Mouse (Mus musculus): ENCODE results near the gene Tnr. TPM values are rescaled to one million over a fixed set of nuclear protein-coding genes. Genes with fewer than 3 reads are reported as not detected.
A peak's percentile ranks its signal among the peaks of the same experiment; 100 is the strongest.

The Tnr gene
- polyA plus RNA-seq, 1 experiment from 2014 or later = 4.2 TPM

DNA sequence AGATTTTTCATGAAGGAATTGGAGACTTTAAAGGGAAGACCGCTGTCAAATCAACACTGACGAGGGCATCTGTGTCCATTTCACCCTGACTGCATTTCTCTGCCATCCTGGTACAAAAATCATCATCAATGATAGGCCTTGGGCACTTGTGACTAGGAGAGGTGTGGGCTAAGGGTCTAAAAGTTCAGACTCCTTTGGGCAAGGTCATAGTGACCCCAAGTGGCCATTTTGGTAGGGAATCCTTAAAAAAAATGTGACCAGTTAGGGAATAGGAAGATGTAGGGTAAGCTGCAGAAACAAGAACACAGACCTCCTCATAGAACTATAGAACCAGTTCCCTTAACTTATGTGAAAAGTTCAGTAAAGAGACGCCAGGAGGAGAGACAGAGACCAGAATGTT lies 355.1 kb downstream of the Tnr start:
- DNase-seq (ENCODE audit: low spot score) = no peak
- no peak for ATAC-seq (ENCODE audit: low FRiP score)
- Histone ChIP-seq H3K4me3 (replicated peaks; ENCODE audit: low read length) (no peak overlapping the region), H3K36me3 (replicated peaks; ENCODE audit: control insufficient read depth, insufficient read depth) (no peaks in the 10 kb centered on the region), H3K4me2 (replicated peaks) (no peak overlapping the region), H3K4me1 (replicated peaks; ENCODE audit: control insufficient read depth, insufficient read depth, low read length) (no peaks in the 10 kb centered on the region), H3K27ac (no peak overlapping the region), H3K9me3 (ENCODE audit: control insufficient read depth, low read length) (no peaks in the 10 kb centered on the region), H3K9ac (no peak overlapping the region), H3K27me3 (ENCODE audit: control insufficient read depth, insufficient read depth, low read length) (no peaks in the 10 kb centered on the region)
- WGBS = 51% methylated on average over 3 of the region's 3 CpGs

DNA sequence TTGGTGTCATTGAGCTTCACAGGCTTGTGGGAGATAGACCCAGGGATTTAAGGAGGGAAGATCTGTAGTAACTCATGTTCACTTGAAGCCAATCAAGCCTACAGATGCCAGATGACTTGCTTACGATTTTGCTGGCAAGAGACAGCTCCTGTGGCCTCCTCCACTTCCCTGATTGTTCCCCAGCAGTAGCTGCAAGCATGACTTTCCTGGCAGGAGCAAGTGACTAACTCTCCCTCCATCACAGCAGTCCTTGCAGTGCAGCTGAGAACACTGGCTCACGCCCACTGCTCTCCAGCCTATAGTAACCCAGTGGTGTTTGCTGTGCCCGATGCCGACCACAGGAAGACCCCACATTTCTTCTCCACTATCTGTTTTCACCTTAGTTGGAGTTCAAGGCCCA lies 356.3 kb downstream of the Tnr start:
- WGBS = 80% methylated on average over 4 of the region's 4 CpGs
- H3K9ac ChIP-seq = no peak overlapping the region
- H3K27ac ChIP-seq = no peak overlapping the region
- no peaks in the 10 kb centered on the region for H3K27me3 ChIP-seq (ENCODE audit: control insufficient read depth, insufficient read depth, low read length)
- ATAC-seq (ENCODE audit: low FRiP score) (no peak), DNase-seq (ENCODE audit: low spot score) (no peak)
- H3K36me3 ChIP-seq (replicated peaks; ENCODE audit: control insufficient read depth, insufficient read depth) = no peaks in the 10 kb centered on the region
- H3K4me2 ChIP-seq (replicated peaks) = no peak overlapping the region
- no peak overlapping the region for H3K4me3 ChIP-seq (replicated peaks; ENCODE audit: low read length)
- no peaks in the 10 kb centered on the region for H3K9me3 ChIP-seq (ENCODE audit: control insufficient read depth, low read length)
- H3K4me1 ChIP-seq (replicated peaks; ENCODE audit: control insufficient read depth, insufficient read depth, low read length) = no peaks in the 10 kb centered on the region

DNA sequence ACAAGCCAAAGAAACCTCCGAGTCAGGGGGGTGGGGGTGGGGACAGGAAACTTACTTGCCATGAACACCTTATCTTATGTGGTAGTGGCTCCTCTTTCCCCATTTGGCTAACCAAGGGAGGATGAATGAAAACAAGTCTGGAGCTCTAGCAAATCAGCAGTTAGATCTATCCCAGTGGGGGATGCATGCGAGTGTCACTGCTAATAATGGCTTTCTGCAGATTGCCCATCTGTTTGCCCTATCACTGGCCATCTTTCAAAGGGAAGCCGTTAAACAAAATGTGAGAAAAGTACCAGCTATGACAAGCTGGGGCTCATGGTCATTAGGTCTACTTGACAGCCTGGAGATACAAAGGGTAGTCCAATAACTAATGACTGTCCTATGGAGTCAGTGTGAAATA lies 361.9 kb downstream of the Tnr start:
- no peaks in the 10 kb centered on the region for H3K9me3 ChIP-seq (ENCODE audit: control insufficient read depth, low read length)
- DNase-seq (ENCODE audit: low spot score) = no peak

DNA sequence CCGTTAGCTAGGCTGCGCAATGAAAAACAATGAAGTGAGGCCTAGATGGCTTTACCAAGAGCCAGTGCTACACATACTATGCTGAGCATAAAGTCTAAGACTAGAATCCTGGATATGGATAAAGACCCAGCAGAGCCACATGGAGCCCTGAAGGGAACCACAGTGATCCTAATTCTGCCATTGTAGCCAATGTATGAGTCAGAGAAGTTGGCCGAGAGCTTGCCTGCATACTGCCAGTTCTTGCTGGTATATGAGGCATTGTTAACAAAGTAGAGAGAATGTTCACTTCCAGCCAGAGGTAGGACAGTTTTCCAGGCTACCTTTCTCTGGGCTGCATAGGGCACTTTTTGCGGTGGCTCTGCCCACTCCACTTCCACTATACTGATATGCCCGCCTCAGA lies 365.0 kb downstream of the Tnr start:
- H3K4me2 ChIP-seq (replicated peaks) = no peak overlapping the region
- no peak overlapping the region for H3K27ac ChIP-seq
- ATAC-seq (ENCODE audit: low FRiP score) = no peak
- no peak for DNase-seq (ENCODE audit: low spot score)
- no peaks in the 10 kb centered on the region for H3K4me1 ChIP-seq (replicated peaks; ENCODE audit: control insufficient read depth, insufficient read depth, low read length)
- no peaks in the 10 kb centered on the region for H3K36me3 ChIP-seq (replicated peaks; ENCODE audit: control insufficient read depth, insufficient read depth)
- no peaks in the 10 kb centered on the region for H3K9me3 ChIP-seq (ENCODE audit: control insufficient read depth, low read length)
- H3K27me3 ChIP-seq (ENCODE audit: control insufficient read depth, insufficient read depth, low read length) = no peaks in the 10 kb centered on the region
- no peak overlapping the region for H3K9ac ChIP-seq
- no peak overlapping the region for H3K4me3 ChIP-seq (replicated peaks; ENCODE audit: low read length)
- 96% methylated on average over 5 of the region's 5 CpGs for WGBS

More for the DNA sequence above, 361.9 kb downstream of the Tnr start:
- no peak overlapping the region for H3K27ac ChIP-seq
- WGBS = 46% methylated on average over 3 of the region's 3 CpGs
- no peak overlapping the region for H3K4me3 ChIP-seq (replicated peaks; ENCODE audit: low read length)
- no peak overlapping the region for H3K9ac ChIP-seq
- H3K4me1 ChIP-seq (replicated peaks; ENCODE audit: control insufficient read depth, insufficient read depth, low read length) = no peaks in the 10 kb centered on the region
- H3K36me3 ChIP-seq (replicated peaks; ENCODE audit: control insufficient read depth, insufficient read depth) = no peaks in the 10 kb centered on the region
- ATAC-seq (ENCODE audit: low FRiP score) = no peak
- no peaks in the 10 kb centered on the region for H3K27me3 ChIP-seq (ENCODE audit: control insufficient read depth, insufficient read depth, low read length)
- no peak overlapping the region for H3K4me2 ChIP-seq (replicated peaks)

DNA sequence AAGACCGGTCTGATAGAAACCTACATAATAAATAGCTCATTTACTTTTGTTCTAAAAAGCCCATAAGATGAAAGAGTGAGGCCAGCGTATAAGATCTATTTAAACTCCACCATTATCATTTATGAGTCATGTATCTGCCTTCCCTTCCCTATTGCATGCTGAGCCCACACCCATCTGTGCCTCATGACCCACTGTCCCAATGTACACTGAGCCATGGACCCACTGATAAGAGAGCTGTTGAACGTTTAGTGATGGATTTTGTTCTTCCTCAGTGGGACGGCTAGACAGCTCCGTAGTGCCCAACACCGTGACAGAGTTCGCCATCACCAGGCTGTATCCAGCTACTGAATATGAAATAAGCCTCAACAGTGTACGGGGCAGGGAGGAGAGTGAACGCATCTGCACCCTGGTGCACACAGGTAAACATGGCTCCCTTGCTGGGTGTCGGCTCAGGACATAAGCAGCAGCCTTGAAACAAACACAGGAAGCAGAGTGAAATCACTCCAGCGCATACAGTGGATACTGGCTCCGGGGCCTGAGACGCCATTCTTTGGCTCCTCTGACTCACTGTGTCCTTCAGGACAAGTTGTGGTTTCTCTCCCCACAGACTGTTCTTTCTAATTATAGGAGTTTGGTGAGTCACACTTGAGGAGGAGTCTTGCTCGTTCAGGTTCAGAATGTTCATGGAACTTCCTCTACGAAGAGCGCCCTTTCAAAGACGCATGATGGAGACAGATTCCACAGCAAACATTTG lies 365.6 kb downstream of the Tnr start:
- no peak overlapping the region for H3K4me2 ChIP-seq (replicated peaks)
- H3K27me3 ChIP-seq (ENCODE audit: control insufficient read depth, insufficient read depth, low read length) = no peaks in the 10 kb centered on the region
- H3K4me1 ChIP-seq (replicated peaks; ENCODE audit: control insufficient read depth, insufficient read depth, low read length) = no peaks in the 10 kb centered on the region
- no peaks in the 10 kb centered on the region for H3K36me3 ChIP-seq (replicated peaks; ENCODE audit: control insufficient read depth, insufficient read depth)
- no peak overlapping the region for H3K4me3 ChIP-seq (replicated peaks; ENCODE audit: low read length)
- no peaks in the 10 kb centered on the region for H3K9me3 ChIP-seq (ENCODE audit: control insufficient read depth, low read length)
- 92% methylated on average over 17 of the region's 17 CpGs for WGBS
- H3K27ac ChIP-seq = no peak overlapping the region
- no peak for DNase-seq (ENCODE audit: low spot score)
- no peak overlapping the region for H3K9ac ChIP-seq
- no peak for ATAC-seq (ENCODE audit: low FRiP score)

DNA sequence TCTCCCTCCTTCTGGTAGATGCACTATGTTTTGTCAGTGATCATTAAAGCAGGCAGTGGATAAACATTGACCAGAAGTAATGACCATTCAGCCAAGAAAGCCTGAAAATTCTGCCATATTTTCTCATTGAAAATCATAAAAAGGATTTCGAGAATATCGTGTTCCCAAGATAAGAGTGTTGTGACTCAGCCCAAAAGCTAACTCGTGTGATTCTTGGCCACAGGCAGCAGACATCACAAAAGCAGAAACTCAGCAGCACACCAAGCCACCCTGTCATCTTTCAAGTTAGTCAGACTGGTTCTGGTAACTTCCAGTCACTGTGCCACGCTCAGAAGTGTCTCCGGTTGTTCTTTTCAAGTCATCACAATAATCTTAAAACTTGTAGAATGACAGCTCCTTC lies 367.0 kb downstream of the Tnr start:
- Histone ChIP-seq H3K9ac (no peak overlapping the region), H3K9me3 (ENCODE audit: control insufficient read depth, low read length) (no peaks in the 10 kb centered on the region), H3K27ac (no peak overlapping the region), H3K4me2 (replicated peaks) (no peak overlapping the region), H3K4me1 (replicated peaks; ENCODE audit: control insufficient read depth, insufficient read depth, low read length) (no peaks in the 10 kb centered on the region), H3K36me3 (replicated peaks; ENCODE audit: control insufficient read depth, insufficient read depth) (no peaks in the 10 kb centered on the region), H3K27me3 (ENCODE audit: control insufficient read depth, insufficient read depth, low read length) (no peaks in the 10 kb centered on the region), H3K4me3 (replicated peaks; ENCODE audit: low read length) (no peak overlapping the region)
- WGBS = 88% methylated on average over 5 of the region's 5 CpGs
- ATAC-seq (ENCODE audit: low FRiP score) (no peak), DNase-seq (ENCODE audit: low spot score) (no peak)

DNA sequence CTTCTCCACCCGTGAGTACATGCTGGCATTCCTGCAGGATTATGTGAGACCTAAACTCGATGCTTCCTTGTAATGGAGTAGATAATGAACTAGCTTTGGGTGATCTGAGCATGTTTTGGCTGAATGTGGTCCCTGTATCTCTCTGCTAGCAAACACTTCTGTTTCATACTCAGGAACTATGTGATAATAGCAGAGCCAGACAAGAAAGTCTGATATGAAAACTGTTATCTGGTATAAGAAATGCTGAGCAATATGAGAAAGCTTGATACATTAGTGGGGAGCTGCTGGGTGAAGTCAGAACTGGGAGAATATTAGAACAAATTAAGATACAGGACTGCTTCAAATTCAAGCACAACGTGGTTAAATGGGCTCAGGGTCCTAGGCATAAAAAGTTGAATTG lies 371.5 kb downstream of the Tnr start:
- ATAC-seq (ENCODE audit: low FRiP score) (no peak), DNase-seq (ENCODE audit: low spot score) (no peak)
- Histone ChIP-seq H3K27ac (no peak overlapping the region), H3K36me3 (replicated peaks; ENCODE audit: control insufficient read depth, insufficient read depth) (no peaks in the 10 kb centered on the region), H3K4me2 (replicated peaks) (no peak overlapping the region), H3K4me3 (replicated peaks; ENCODE audit: low read length) (no peak overlapping the region), H3K4me1 (replicated peaks; ENCODE audit: control insufficient read depth, insufficient read depth, low read length) (0 out of 2 replicates have a peak, but pooled peaks cover under 1% of the 10 kb centered on the region), H3K9me3 (ENCODE audit: control insufficient read depth, low read length) (no peaks in the 10 kb centered on the region), H3K9ac (no peak overlapping the region), H3K27me3 (ENCODE audit: control insufficient read depth, insufficient read depth, low read length) (no peaks in the 10 kb centered on the region)
- 74% methylated on average over 3 of the region's 3 CpGs for WGBS

DNA sequence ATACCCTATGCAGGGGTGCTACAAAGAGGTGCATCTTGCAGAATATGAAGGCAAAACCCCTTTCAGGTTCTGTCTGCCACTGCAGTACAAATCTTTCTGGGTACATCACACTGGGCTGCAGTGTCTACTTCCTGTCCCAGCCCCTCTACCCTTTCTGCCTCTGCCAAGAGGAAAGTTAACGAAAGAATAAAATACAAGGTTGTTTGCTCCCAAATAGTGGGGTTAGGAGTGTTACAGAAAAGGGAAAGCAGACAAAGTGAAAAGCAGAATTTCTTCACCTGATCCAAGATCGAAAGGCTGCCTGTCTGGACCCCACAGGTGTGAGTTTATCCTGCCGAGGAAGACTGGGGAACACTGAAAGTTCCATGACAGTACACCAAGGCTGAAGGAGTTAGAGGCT lies 376.4 kb downstream of the Tnr start:
- 87% methylated on average over 3 of the region's 3 CpGs for WGBS
- peak overlapping the region; percentile 32; the same call in 1 of the 2 replicates for H3K27ac ChIP-seq
- H3K9ac ChIP-seq = no peak overlapping the region
- H3K36me3 ChIP-seq (replicated peaks; ENCODE audit: control insufficient read depth, insufficient read depth) = no peaks in the 10 kb centered on the region
- H3K27me3 ChIP-seq (ENCODE audit: control insufficient read depth, insufficient read depth, low read length) = no peaks in the 10 kb centered on the region
- H3K4me3 ChIP-seq (replicated peaks; ENCODE audit: low read length) = no peak overlapping the region
- ATAC-seq (ENCODE audit: low FRiP score) (no peak), DNase-seq (ENCODE audit: low spot score) (no peak)
- peaks cover 12% of the 10 kb centered on the region; the same call in 1 of the 2 replicates for H3K4me1 ChIP-seq (replicated peaks; ENCODE audit: control insufficient read depth, insufficient read depth, low read length)
- H3K9me3 ChIP-seq (ENCODE audit: control insufficient read depth, low read length) = no peaks in the 10 kb centered on the region
- H3K4me2 ChIP-seq (replicated peaks) = no peak overlapping the region

DNA sequence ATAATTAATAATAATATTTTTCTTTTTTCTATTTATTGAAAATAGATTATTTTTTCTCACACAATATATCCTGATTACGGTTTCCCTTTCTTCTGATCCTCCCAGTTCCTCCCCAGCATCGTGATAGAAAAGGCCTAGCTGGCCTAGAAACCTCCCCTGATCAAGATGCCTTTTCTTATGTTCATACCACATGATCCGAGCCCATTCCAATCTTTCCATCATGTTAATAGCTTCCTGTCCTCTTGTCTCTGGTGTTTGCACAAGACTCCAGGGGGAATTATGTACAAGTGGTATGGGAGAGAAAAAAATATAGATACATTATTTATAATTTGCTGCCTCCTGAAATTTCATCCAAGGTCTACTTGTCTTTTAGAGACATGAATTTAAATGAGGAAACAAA lies 377.1 kb downstream of the Tnr start:
- no peak for ATAC-seq (ENCODE audit: low FRiP score)
- Histone ChIP-seq H3K27me3 (ENCODE audit: control insufficient read depth, insufficient read depth, low read length) (no peaks in the 10 kb centered on the region), H3K4me3 (replicated peaks; ENCODE audit: low read length) (no peak overlapping the region), H3K36me3 (replicated peaks; ENCODE audit: control insufficient read depth, insufficient read depth) (no peaks in the 10 kb centered on the region), H3K9me3 (ENCODE audit: control insufficient read depth, low read length) (no peaks in the 10 kb centered on the region), H3K4me1 (replicated peaks; ENCODE audit: control insufficient read depth, insufficient read depth, low read length) (peaks cover 12% of the 10 kb centered on the region; the same call in 1 of the 2 replicates), H3K4me2 (replicated peaks) (no peak overlapping the region), H3K9ac (no peak overlapping the region), H3K27ac (peak overlapping the region; percentile 32; the same call in 1 of the 2 replicates)
- DNase-seq (ENCODE audit: low spot score) = no peak
- 41% methylated on average over 3 of the region's 3 CpGs for WGBS
